Mouse (Mus musculus) bone marrow, adult 2 months (tissue): ENCODE results near the gene Glyctk. TPM values are rescaled to one million over a fixed set of nuclear protein-coding genes. Genes with fewer than 3 reads are reported as not detected.

Experiments
- H3K27ac ChIP-seq: fragments of 200-500 bp; 2 replicates; pipeline ENCODE4 v1.5.1; 2012; ENCODE audit warnings: low read depth, mild to moderate bottlenecking, control low read depth, inconsistent platforms, low read length; ENCODE audit not compliant: control insufficient read depth, poor library complexity, insufficient read depth
- H3K4me1 ChIP-seq: fragments of 200-500 bp; 2 replicates; pipeline ENCODE4 v1.6.1; 2011; ENCODE audit warnings: low read length; ENCODE audit not compliant: control insufficient read depth, insufficient read depth
- H3K4me3 ChIP-seq: fragments of 200-500 bp; replicated peaks from 2 replicates; pipeline ENCODE3; 2011; ENCODE audit warnings: mild to moderate bottlenecking, low read depth, low read length, control low read depth; ENCODE audit not compliant: control insufficient read depth
- CTCF ChIP-seq: fragments of 200-500 bp; IDR thresholded peaks from 2 replicates; pipeline ENCODE4 v1.5.1; 2011; ENCODE audit warnings: low read length, control low read depth; ENCODE audit not compliant: control insufficient read depth, insufficient read depth
- POLR2A ChIP-seq: fragments of 200-500 bp; IDR thresholded peaks from 2 replicates; pipeline ENCODE4 v1.6.1; 2011; ENCODE audit warnings: low read depth, mild to moderate bottlenecking, control low read depth, low read length, borderline replicate concordance; ENCODE audit not compliant: control insufficient read depth
- WGBS: fragments of 180-500 bp; shearing (Covaris S2); methylation state at CpG from one replicate; pipeline ENCODE4 v1.1.7; 2018; 5-methylcytosine and 5-hydroxymethylcytosine counted together
- polyA plus RNA-seq: library from polyadenylated mRNA; stranded (reverse); fragments of >200 nt; gene quantifications from 2 replicates; pipeline ENCODE4 v1.2.4, GENCODE M21; 2011; ENCODE audit warnings: low replicate concordance; ENCODE audit not compliant: missing spikeins, insufficient read depth, insufficient read length

Gene Glyctk
- polyA plus RNA-seq, 1 experiment: 1.9 TPM

DNA sequence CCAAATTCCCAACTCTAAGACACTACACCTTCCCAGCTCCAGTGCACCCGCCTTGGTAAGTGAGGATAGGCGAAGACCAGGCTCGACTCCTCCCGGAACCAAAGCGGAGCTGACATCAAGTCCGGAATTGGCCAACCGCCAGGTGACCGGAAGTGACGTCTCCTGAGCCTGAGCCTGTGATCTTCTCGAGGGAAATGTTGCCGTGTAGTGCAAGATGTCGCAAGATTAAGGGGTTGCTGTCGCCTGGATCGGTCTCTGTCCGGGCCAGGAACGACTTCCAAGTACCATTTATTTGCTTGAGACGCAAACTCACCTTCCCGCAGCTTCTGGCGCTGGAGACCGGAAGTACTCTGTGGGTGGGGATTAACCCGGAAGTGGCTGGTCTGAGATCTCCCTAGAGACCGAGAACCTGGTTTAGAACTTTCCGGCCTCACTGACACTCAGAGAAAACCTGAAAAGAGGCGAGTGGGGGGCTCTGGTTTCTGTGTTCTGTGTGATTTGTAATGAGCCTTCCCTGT, 1.9 kb upstream of the Glyctk start:
- peak overlapping the region; percentile 69 for H3K4me3 ChIP-seq
- H3K27ac ChIP-seq: peak overlapping the region; percentile 88
- WGBS: 1% methylated on average over 24 of the region's 24 CpGs
- no peaks in the 10 kb centered on the region for H3K4me1 ChIP-seq
- 0 out of 2 replicates have a peak, but pooled peaks have one; percentile 42 for TF ChIP-seq POLR2A
- TF ChIP-seq CTCF: no peak

GRCm38 (mm10) chr9:106159237-106159636, 1.3 kb upstream of the Glyctk start:
- WGBS: 88% methylated on average over 9 of the region's 9 CpGs
- H3K4me1 ChIP-seq: no peaks in the 10 kb centered on the region
- no peak overlapping the region for H3K4me3 ChIP-seq
- H3K27ac ChIP-seq: no peak overlapping the region
- no peak for TF ChIP-seq POLR2A
- TF ChIP-seq CTCF: no peak

GRCm38 (mm10) chr9:106157623-106157925, 364 bp downstream of the Glyctk start:
- no peaks in the 10 kb centered on the region for H3K4me1 ChIP-seq
- H3K4me3 ChIP-seq: no peak overlapping the region
- no peak for TF ChIP-seq CTCF
- TF ChIP-seq POLR2A: no peak
- 89% methylated on average over 10 of the region's 10 CpGs for WGBS
- no peak overlapping the region for H3K27ac ChIP-seq

DNA sequence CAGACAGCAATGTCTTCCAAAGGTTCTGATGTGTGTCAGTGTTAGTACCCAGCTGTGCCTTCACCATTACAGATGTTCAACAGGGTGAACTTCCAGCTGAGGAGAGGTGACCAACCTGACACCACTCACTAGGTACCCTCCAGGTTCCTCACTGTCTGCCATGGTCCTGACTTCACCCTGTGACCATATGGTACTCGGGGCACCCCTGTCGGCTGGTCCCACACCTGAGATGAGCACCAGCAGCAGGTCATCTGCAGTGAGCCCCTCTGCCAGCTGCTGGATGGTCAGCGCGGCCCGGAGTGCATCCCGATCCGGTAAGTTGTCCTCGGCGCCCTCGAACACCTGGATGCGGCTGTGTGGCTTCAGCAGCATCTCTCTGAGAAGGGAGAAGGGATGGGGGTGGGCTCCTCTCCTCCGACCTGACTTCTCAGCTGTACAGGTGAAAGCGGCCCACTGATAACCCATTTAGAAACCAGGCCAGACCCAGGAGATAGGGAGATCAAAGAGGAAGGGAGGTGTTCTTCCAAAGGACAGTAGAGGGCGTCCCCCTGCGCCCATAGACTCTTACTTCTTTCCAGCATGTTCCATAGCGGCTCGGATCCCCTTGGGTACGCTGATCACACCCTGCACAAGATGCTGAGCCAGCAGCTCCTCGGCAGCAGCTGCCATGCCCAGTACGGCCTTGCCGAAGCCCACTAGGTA, 866 bp downstream of the Glyctk start:
- Histone ChIP-seq H3K4me3 (no peak overlapping the region), H3K4me1 (no peaks in the 10 kb centered on the region), H3K27ac (no peak overlapping the region)
- TF ChIP-seq CTCF: 0 out of 2 replicates have a peak, but pooled peaks have one; percentile 6
- no peak for TF ChIP-seq POLR2A
- WGBS: 92% methylated on average over 21 of the region's 21 CpGs

DNA sequence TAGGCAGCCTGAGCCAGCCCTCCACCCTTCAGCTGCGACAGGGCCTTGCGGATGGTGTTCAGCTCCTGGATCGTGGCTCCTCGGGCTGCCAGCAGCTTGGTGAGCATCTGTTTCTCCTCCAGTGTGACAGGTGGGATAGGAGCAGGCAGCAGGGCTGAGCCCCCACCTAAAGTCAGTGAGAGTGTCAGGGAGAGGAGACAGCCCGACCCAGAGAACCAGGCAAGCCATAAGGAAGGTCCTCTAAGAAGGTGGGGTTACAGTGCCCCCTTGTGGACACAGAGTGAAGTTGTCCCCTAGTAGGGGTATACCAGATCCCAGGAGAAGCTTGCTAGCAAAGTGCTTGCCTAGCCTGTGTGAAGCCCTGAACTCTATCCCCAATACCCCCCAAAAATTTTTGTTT, 1.5 kb downstream of the Glyctk start:
- Histone ChIP-seq H3K4me1 (no peaks in the 10 kb centered on the region), H3K27ac (no peak overlapping the region), H3K4me3 (no peak overlapping the region)
- peak; percentile 72 for TF ChIP-seq CTCF
- no peak for TF ChIP-seq POLR2A
- 88% methylated on average over 5 of the region's 5 CpGs for WGBS

DNA sequence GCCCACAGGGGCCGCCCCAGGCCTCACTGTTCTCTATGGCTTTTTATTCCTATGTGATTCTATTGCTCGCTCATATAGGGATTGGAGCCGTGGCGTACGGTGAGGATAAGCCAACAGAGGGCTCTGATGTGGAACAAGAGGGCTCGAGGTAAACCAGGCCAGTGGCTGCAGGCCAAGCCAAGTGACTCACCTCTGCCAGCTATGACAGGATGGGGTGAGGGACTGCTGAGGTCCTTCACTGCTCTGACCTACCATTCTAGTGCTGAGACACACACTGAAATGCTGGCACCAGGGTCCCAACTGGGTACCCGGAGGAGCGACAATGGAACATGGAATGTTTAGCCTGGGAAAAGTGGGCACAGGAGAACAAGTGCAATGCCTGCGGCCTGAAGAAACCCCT, 3.8 kb downstream of the Glyctk start:
- TF ChIP-seq CTCF (no peak), POLR2A (no peak)
- Histone ChIP-seq H3K4me3 (no peak overlapping the region), H3K27ac (no peak overlapping the region), H3K4me1 (no peaks in the 10 kb centered on the region)
- WGBS: 66% methylated on average over 9 of the region's 9 CpGs

GRCm38 (mm10) chr9:106149399-106149754, 8.6 kb downstream of the Glyctk start:
- Histone ChIP-seq H3K27ac (no peak overlapping the region), H3K4me1 (peaks cover 2% of the 10 kb centered on the region; the same call in 1 of the 2 replicates), H3K4me3 (no peak overlapping the region)
- 54% methylated on average over 10 of the region's 10 CpGs for WGBS
- no peak for TF ChIP-seq CTCF
- no peak for TF ChIP-seq POLR2A

DNA sequence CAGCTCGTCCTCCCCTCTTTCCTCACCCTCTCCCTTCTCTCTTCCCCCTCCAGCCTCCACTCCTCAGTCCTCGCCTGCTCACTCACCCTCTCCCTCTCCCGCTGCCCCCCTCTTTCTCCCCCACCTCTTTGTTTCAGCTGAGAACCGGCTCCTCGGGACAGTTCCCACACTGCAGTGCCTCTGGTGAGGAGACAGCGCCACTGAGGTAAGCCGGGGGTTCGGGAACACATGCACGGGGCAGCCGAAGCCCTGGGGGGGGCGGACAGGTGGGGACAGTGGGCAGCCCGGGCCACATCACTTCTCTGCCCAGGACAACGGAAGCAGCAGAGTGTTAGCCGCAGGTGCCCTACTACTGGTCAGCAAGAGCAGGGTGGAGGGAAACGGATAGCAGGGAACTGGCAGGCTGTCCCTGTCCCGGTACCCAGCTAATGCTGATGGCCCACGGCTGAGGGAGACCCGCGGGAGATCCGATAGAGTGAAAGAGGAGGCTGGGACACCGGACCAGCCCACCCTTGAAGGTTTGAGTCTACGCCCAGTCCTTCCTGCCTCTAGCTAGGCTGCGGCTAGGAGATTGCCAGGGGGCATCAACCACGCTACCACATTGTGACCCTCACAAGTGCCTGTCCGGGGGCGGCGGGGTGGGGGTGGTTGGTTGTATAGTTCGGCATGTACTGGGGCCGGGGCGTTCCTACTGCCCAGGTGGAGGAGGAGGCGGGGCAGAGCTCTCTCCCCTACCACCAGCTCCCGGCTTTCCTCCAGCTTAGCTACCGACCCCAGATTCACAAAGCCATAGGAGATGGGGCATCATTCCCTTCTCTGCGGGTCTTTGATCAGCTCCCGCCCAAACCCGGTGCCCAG, 9.2 kb downstream of the Glyctk start:
- TF ChIP-seq CTCF (no peak), POLR2A (no peak)
- peak overlapping the region; percentile 51 for H3K4me3 ChIP-seq
- 2% methylated on average over 36 of the region's 36 CpGs for WGBS

More for the DNA sequence above, 9.2 kb downstream of the Glyctk start:
- Histone ChIP-seq H3K4me1 (peaks cover 2% of the 10 kb centered on the region; the same call in 1 of the 2 replicates), H3K27ac (no peak overlapping the region)
